Mouse (Mus musculus) MEL (cell line): ENCODE measurements around the gene Smim4.

Source experiments
- CHD2 ChIP-seq: IDR thresholded peaks from 2 replicates; pipeline ENCODE4 v1.6.1; 2011; ENCODE audit warnings: low read length, improper control_type of control experiment
- CTCF ChIP-seq, 3 experiments: IDR thresholded peaks in 2 of 3; conservative IDR thresholded peaks in 1 of 3; 2 replicates each; pipeline ENCODE4 v1.5.1; 2011 to 2012; ENCODE audit warnings: low read length in 3 of 3, low read depth in 2 of 3, mild to moderate bottlenecking in 2 of 3, improper control_type of control experiment in 1 of 3, inconsistent platforms in 1 of 3, mixed read lengths in 1 of 3, moderate library complexity in 1 of 3; ENCODE audit not compliant: control insufficient read depth in 1 of 3, insufficient read depth in 1 of 3, poor library complexity in 1 of 3, severe bottlenecking in 1 of 3
- EP300 ChIP-seq, 2 experiments: IDR thresholded peaks; 2 replicates each; pipeline ENCODE4 v1.6.1; 2011; ENCODE audit warnings: improper control_type of control experiment in 2 of 2, low read length in 2 of 2, low read depth in 1 of 2, mild to moderate bottlenecking in 1 of 2
- KAT2A ChIP-seq: conservative IDR thresholded peaks from 2 replicates; pipeline ENCODE4 v1.6.1; 2012; ENCODE audit warnings: low read depth, low read length, improper control_type of control experiment, inconsistent platforms
- MYC ChIP-seq: IDR thresholded peaks from 2 replicates; pipeline ENCODE4 v1.6.1; 2011; ENCODE audit warnings: low read depth, mild to moderate bottlenecking, low read length, improper control_type of control experiment, moderate library complexity

DNA sequence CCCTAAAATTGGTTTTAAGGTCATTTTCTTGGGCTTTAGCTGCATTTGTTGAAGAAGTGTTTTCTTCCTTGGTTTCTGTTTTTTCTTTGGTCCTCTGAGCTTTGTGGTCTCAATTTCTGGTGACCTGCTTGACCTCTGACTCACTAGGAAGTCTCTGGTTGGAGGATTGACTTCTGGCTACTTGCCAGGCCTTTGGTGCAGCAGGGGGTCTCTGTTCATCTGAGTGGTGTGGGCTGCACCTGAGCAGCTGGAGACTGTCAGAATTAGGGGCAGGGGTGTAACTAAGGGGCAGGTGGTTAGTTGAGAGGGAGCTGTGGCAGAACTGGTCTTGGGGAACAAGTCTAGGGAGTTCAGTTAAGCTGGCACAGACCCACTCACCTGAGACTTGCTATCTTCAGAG, 47.6 kb downstream of the Smim4 start:
- TF ChIP-seq MYC (no peak), KAT2A (no peak), EP300 (IDR thresholded peaks at IDR 0.05; ENCODE audit: low read depth in 1 of 2, low read length in 2 of 2) (no peak), CTCF (IDR thresholded peaks at IDR 0.05 in 2 of 3, conservative IDR thresholded peaks at IDR 0.05 in 1 of 3; ENCODE audit: control insufficient read depth in 1 of 3, insufficient read depth in 1 of 3, low read depth in 2 of 3, low read length in 3 of 3, poor library complexity in 1 of 3, severe bottlenecking in 1 of 3) (no peak), CHD2 (no peak)
